In genomic region chr2:166096834-166097233, GRCm38 (mm10) we compare ENCODE assay signal across 18 mouse cellular contexts. TPM values are rescaled to one million over a fixed set of nuclear protein-coding genes. Genes with fewer than 3 reads are reported as not detected.
DNase-seq lines count a peak whose midpoint lies in the region; ATAC-seq and TF ChIP-seq lines count a peak whose summit lies in the region.
"Had no signal": no experiment of that assay in that cellular context is flagged by ENCODE, and none has a peak within 500 bp of the region (broad histone marks: within the 10 kb centered on the region; RNA-seq: fewer than 3 reads in every experiment).

No protein-coding gene starts in this region.

- ATAC-seq in heart, embryonic 16.5 days (replicated peaks; ENCODE audit: extremely low read depth, insufficient read depth, low FRiP score): no peak
- no peak for ATAC-seq in heart, embryonic 12.5 days (ENCODE audit: insufficient number of reproducible peaks, low FRiP score)
- ATAC-seq in liver, embryonic 14.5 days (ENCODE audit: insufficient read depth): no peak
- ATAC-seq: forebrain, embryonic 16.5 days; inflammation-experienced regulatory T-cells, adult 6 months; midbrain, embryonic 13.5 days had no signal

- no peak overlapping the region for H3K4me3 ChIP-seq in heart, embryonic 16.5 days (ENCODE audit: low read length)
- no peak overlapping the region for H3K4me3 ChIP-seq in heart, embryonic 12.5 days
- no peak overlapping the region for H3K4me3 ChIP-seq in liver, embryonic 14.5 days (ENCODE audit: insufficient read depth in 1 of 2, low read depth in 2 of 2, low read length in 2 of 2)
- H3K4me3 ChIP-seq in CH12.LX (replicated peaks in 1 of 3; ENCODE audit: low read depth in 2 of 3, low read length in 2 of 3, poor library complexity in 1 of 3): no peak overlapping the region
- no peak overlapping the region for H3K4me3 ChIP-seq in forebrain, embryonic 10.5 days
- H3K4me3 ChIP-seq: embryonic facial prominence, embryonic 13.5 days; limb, embryonic 13.5 days; lung, embryonic 15.5 days; midbrain, embryonic 13.5 days; myocyte; stomach, embryonic 15.5 days had no signal

- peaks cover 35% of the 10 kb centered on the region for H3K4me1 ChIP-seq in heart, embryonic 16.5 days (ENCODE audit: control insufficient read depth, insufficient read depth, low read length)
- H3K4me1 ChIP-seq in heart, embryonic 12.5 days (replicated peaks): peaks cover 45% of the 10 kb centered on the region
- H3K4me1 ChIP-seq in liver, embryonic 14.5 days (replicated peaks; ENCODE audit: control insufficient read depth in 2 of 2, insufficient read depth in 2 of 2, low read length in 1 of 2): 0 out of 4 replicates have a peak, but pooled peaks cover 0 to 2% of the 10 kb centered on the region in 2 experiments
- H3K4me1 ChIP-seq in CH12.LX (ENCODE audit: control insufficient read depth in 1 of 2, insufficient read depth in 2 of 2): peaks cover 0 to 3% of the 10 kb centered on the region in 2 experiments; a peak in 3 of 4 replicates
- peaks cover 1% of the 10 kb centered on the region for H3K4me1 ChIP-seq in forebrain, embryonic 10.5 days
- H3K4me1 ChIP-seq: lung, embryonic 15.5 days; stomach, embryonic 15.5 days had no signal

- H3K9me3 ChIP-seq in heart, embryonic 16.5 days (replicated peaks; ENCODE audit: control insufficient read depth, low read length): 0 out of 2 replicates have a peak, but pooled peaks cover 2% of the 10 kb centered on the region
- H3K9me3 ChIP-seq in heart, embryonic 12.5 days (replicated peaks): no peaks in the 10 kb centered on the region
- no peaks in the 10 kb centered on the region for H3K9me3 ChIP-seq in liver, embryonic 14.5 days (ENCODE audit: control insufficient read depth, low read length)
- peaks cover 10% of the 10 kb centered on the region for H3K9me3 ChIP-seq in CH12.LX (replicated peaks; ENCODE audit: low read length)
- no peaks in the 10 kb centered on the region; the same call in 1 of the 2 replicates for H3K9me3 ChIP-seq in forebrain, embryonic 10.5 days
- H3K9me3 ChIP-seq: embryonic facial prominence, embryonic 13.5 days; limb, embryonic 13.5 days; lung, embryonic 15.5 days; midbrain, embryonic 13.5 days; stomach, embryonic 15.5 days had no signal

- H3K79me2 ChIP-seq in CH12.LX (replicated peaks; ENCODE audit: control insufficient read depth, extremely low read depth, insufficient read depth, poor library complexity, severe bottlenecking): no peaks in the 10 kb centered on the region

- WGBS in heart, embryonic 16.5 days: 100% methylated on average over 1 of the region's 1 CpGs
- WGBS in heart, embryonic 12.5 days: 91% methylated on average over 1 of the region's 1 CpGs
- WGBS in liver, embryonic 14.5 days (ENCODE audit: insufficient replicate concordance): 62% methylated on average over 1 of the region's 1 CpGs
- WGBS in forebrain, embryonic 10.5 days: 92% methylated on average over 1 of the region's 1 CpGs

- TF ChIP-seq CTCF in liver, embryonic 14.5 days (IDR thresholded peaks at IDR 0.05; ENCODE audit: low read depth): peak; percentile 33
- peak; percentile 11 to 19; a peak in 3 of 4 replicates for TF ChIP-seq CTCF in CH12.LX (conservative IDR thresholded peaks at IDR 0.05 in 1 of 2, IDR thresholded peaks at IDR 0.05 in 1 of 2; ENCODE audit: low read depth in 2 of 2, low read length in 2 of 2)

- no peak for TF ChIP-seq POLR2A in CH12.LX (IDR thresholded peaks at IDR 0.05; ENCODE audit: low read depth, low read length)

- no peak overlapping the region for H3K9ac ChIP-seq in heart, embryonic 16.5 days (ENCODE audit: low read length)
- H3K9ac ChIP-seq in heart, embryonic 12.5 days: no peak overlapping the region
- H3K9ac ChIP-seq in liver, embryonic 14.5 days (replicated peaks): no peak overlapping the region
- H3K9ac ChIP-seq in CH12.LX (ENCODE audit: insufficient read depth, low read depth): no peak overlapping the region
- H3K9ac ChIP-seq: embryonic facial prominence, embryonic 13.5 days; limb, embryonic 13.5 days; lung, embryonic 15.5 days; midbrain, embryonic 13.5 days; stomach, embryonic 15.5 days had no signal

- dilution Hi-C loops in CH12.LX (cut with MboI; ENCODE audit: extremely low pct_ligation_motif_present, extremely low pct_unique_long_range_greater_than_20kb, low sequenced_read_pairs): no loop called here

- no peak overlapping the region for H3K4me2 ChIP-seq in heart, embryonic 16.5 days (ENCODE audit: low read depth, low read length)
- H3K4me2 ChIP-seq in heart, embryonic 12.5 days: no peak overlapping the region
- H3K4me2 ChIP-seq in liver, embryonic 14.5 days (ENCODE audit: low read depth): no peak overlapping the region
- H3K4me2 ChIP-seq in CH12.LX (ENCODE audit: insufficient read depth, low read depth, poor library complexity, severe bottlenecking): no peak overlapping the region
- H3K4me2 ChIP-seq: embryonic facial prominence, embryonic 13.5 days; limb, embryonic 13.5 days; lung, embryonic 15.5 days; midbrain, embryonic 13.5 days; stomach, embryonic 15.5 days had no signal

- no peak for DNase-seq in liver, embryonic 14.5 days (ENCODE audit: low read depth in 3 of 3, low spot score in 3 of 3)
- DNase-seq in liver: no peak
- no peak for DNase-seq in CH12.LX (ENCODE audit: extremely low read depth)
- peak; percentile 54 for DNase-seq in R1 (ENCODE audit: low read depth, low spot score)
- DNase-seq in urinary bladder, postnatal 36 days (ENCODE audit: low spot score in 2 of 2): no peak
- no peak for DNase-seq in forebrain, embryonic 10.5 days (ENCODE audit: extremely low spot score, low spot score)
- DNase-seq: adrenal gland, adult 8-10 months; cerebellum, adult 11 months had no signal

- H3K36me3 ChIP-seq in heart, embryonic 16.5 days (ENCODE audit: control insufficient read depth, insufficient read depth): peaks cover 14% of the 10 kb centered on the region
- peaks cover 42% of the 10 kb centered on the region for H3K36me3 ChIP-seq in heart, embryonic 12.5 days
- no peaks in the 10 kb centered on the region for H3K36me3 ChIP-seq in liver, embryonic 14.5 days (replicated peaks; ENCODE audit: control insufficient read depth, insufficient read depth, low read depth)
- H3K36me3 ChIP-seq in CH12.LX (replicated peaks in 1 of 2; ENCODE audit: control insufficient read depth in 1 of 2, insufficient read depth in 1 of 2, low read length in 1 of 2): no peaks in the 10 kb centered on the region
- peaks cover 84% of the 10 kb centered on the region for H3K36me3 ChIP-seq in forebrain, embryonic 10.5 days (replicated peaks)
- H3K36me3 ChIP-seq: lung, embryonic 15.5 days had no signal

- in situ Hi-C loops in CH12.LX (cut with MboI; ENCODE audit: low pct_ligation_motif_present, low pct_unique_long_range_greater_than_20kb, low sequenced_read_pairs): loop anchor here (25.0 kb wide), 2 partner anchors 560 to 690 kb away; partner anchors contain the start of gene Trp53rkb

- H3K27ac ChIP-seq in heart, embryonic 16.5 days (ENCODE audit: low read length): 0 out of 2 replicates have a peak overlapping the region, but pooled peaks have one; percentile 34
- H3K27ac ChIP-seq in heart, embryonic 12.5 days (ENCODE audit: poor library complexity, severe bottlenecking): no peak overlapping the region
- no peak overlapping the region for H3K27ac ChIP-seq in liver, embryonic 14.5 days
- no peak overlapping the region for H3K27ac ChIP-seq in CH12.LX (ENCODE audit: insufficient read depth, low read depth)
- no peak overlapping the region for H3K27ac ChIP-seq in forebrain, embryonic 10.5 days
- H3K27ac ChIP-seq: embryonic facial prominence, embryonic 13.5 days; limb, embryonic 13.5 days; lung, embryonic 15.5 days; midbrain, embryonic 13.5 days; stomach, embryonic 15.5 days had no signal

- no peaks in the 10 kb centered on the region for H3K27me3 ChIP-seq in heart, embryonic 16.5 days (ENCODE audit: control insufficient read depth, insufficient read depth, low read length)
- H3K27me3 ChIP-seq in heart, embryonic 12.5 days (replicated peaks): no peaks in the 10 kb centered on the region
- H3K27me3 ChIP-seq in liver, embryonic 14.5 days (ENCODE audit: control insufficient read depth, insufficient read depth, low read length): no peaks in the 10 kb centered on the region
- peaks cover 15% of the 10 kb centered on the region for H3K27me3 ChIP-seq in CH12.LX (replicated peaks)
- no peaks in the 10 kb centered on the region for H3K27me3 ChIP-seq in forebrain, embryonic 10.5 days (ENCODE audit: poor library complexity, severe bottlenecking)
- H3K27me3 ChIP-seq: embryonic facial prominence, embryonic 13.5 days; limb, embryonic 13.5 days; lung, embryonic 15.5 days; midbrain, embryonic 13.5 days; stomach, embryonic 15.5 days had no signal

- TF ChIP-seq RAD21 in CH12.LX (IDR thresholded peaks at IDR 0.05; ENCODE audit: low read depth, low read length): no peak

- no peak for TF ChIP-seq EP300 in liver, embryonic 14.5 days (IDR thresholded peaks at IDR 0.05; ENCODE audit: low read depth)
- TF ChIP-seq EP300 in CH12.LX (IDR thresholded peaks at IDR 0.05; ENCODE audit: low read length): no peak

TF ChIP-seq in CH12.LX, 34 proteins besides CTCF, POLR2A, EP300 and RAD21:
- TF ChIP-seq NELFE (IDR thresholded peaks at IDR 0.05; ENCODE audit: low read depth, low read length): no peak

RNA-seq across cellular contexts. Expression of gene Sulf2, which starts 58.6 kb away (rescaled TPM):
- polyA plus RNA-seq in heart, embryonic 16.5 days (2015; fragmentation: Nextera tagmentation; extraction: Ambion mirVana): 61.8 and 73.3 TPM in 2 replicates
- 136 and 137 TPM in 2 replicates for polyA plus RNA-seq in heart, embryonic 12.5 days (2016; fragmentation: Nextera tagmentation; extraction: Ambion mirVana)
- 0.79 and 0.99 TPM in 2 replicates for polyA plus RNA-seq in liver, embryonic 14.5 days (2012; rRNA removed)
- 0.81 and 1.4 TPM in 2 replicates for polyA plus RNA-seq in liver, embryonic 14.5 days (2014; fragmentation: Nextera tagmentation; extraction: Ambion mirVana)
- not detected in 2 replicates for total RNA-seq in CH12.LX (2012; rRNA removed)
- not detected in 2 replicates for total RNA-seq in CH12.LX (2014; rRNA removed)
- polyA plus RNA-seq in CH12.LX (2012; ENCODE audit: insufficient read length, low read depth): not detected in 2 replicates
- polyA plus RNA-seq in forebrain, embryonic 10.5 days (2016; fragmentation: Nextera tagmentation; extraction: Ambion mirVana): 71.1 and 73.6 TPM in 2 replicates

Comparison
In these comparisons a context has a peak if more than half of its experiments do, and no peak if none do; other contexts are left out.
1. RNA of gene Sulf2, which starts 58.6 kb away (polyA plus RNA-seq): 136 to 137 TPM in heart, embryonic 12.5 days, 71.1 to 73.6 TPM in forebrain, embryonic 10.5 days and 61.8 to 73.3 TPM in heart, embryonic 16.5 days; 0.79 to 1.4 TPM in liver, embryonic 14.5 days and not detected in CH12.LX; every median in the first group is over 10 times any median in the second.